Comparison of ENCODE assay signal across 12 mouse cellular contexts in genomic region chr3:33790975-33791374, GRCm38 (mm10). TPM values are rescaled to one million over a fixed set of nuclear protein-coding genes. Genes with fewer than 3 reads are reported as not detected.
DNase-seq lines count a peak whose midpoint lies in the region; ATAC-seq and TF ChIP-seq lines count a peak whose summit lies in the region.
"Had no signal": no experiment of that assay in that cellular context is flagged by ENCODE, and none has a peak within 500 bp of the region (broad histone marks: within the 10 kb centered on the region; RNA-seq: fewer than 3 reads in every experiment).

No protein-coding gene starts in this region.

- H3K4me2 ChIP-seq in kidney, postnatal 0 days (ENCODE audit: low read length), result no peak overlapping the region
- H3K4me2 ChIP-seq in hindbrain, embryonic 14.5 days (replicated peaks), result no peak overlapping the region
- H3K4me2 ChIP-seq: liver, embryonic 13.5 days had no signal

- no peaks in the 10 kb centered on the region for H3K9me3 ChIP-seq in kidney, postnatal 0 days (replicated peaks; ENCODE audit: low read length)
- H3K9me3 ChIP-seq in hindbrain, embryonic 14.5 days (ENCODE audit: control insufficient read depth, low read length), result no peaks in the 10 kb centered on the region
- H3K9me3 ChIP-seq: liver, embryonic 13.5 days had no signal

- ATAC-seq in kidney, postnatal 0 days (replicated peaks; ENCODE audit: low FRiP score, low read depth), result no peak
- ATAC-seq in hindbrain, embryonic 14.5 days (ENCODE audit: low FRiP score), result peak; percentile 64; the same call in 1 of the 2 replicates
- ATAC-seq: inflammation-experienced regulatory T-cells, adult 6 months had no signal

- no peaks in the 10 kb centered on the region for H3K27me3 ChIP-seq in kidney, postnatal 0 days (ENCODE audit: insufficient read depth, low read length)
- H3K27me3 ChIP-seq in hindbrain, embryonic 14.5 days (ENCODE audit: control insufficient read depth, insufficient read depth, low read length), result no peaks in the 10 kb centered on the region
- H3K27me3 ChIP-seq: liver, embryonic 13.5 days had no signal

- no peak overlapping the region for H3K9ac ChIP-seq in kidney, postnatal 0 days (ENCODE audit: low read depth, low read length)
- no peak overlapping the region for H3K9ac ChIP-seq in hindbrain, embryonic 14.5 days
- H3K9ac ChIP-seq: liver, embryonic 13.5 days had no signal

- no peak overlapping the region for H3K27ac ChIP-seq in kidney, postnatal 0 days
- H3K27ac ChIP-seq in hindbrain, embryonic 14.5 days, result no peak overlapping the region
- H3K27ac ChIP-seq: liver, embryonic 13.5 days had no signal

- TF ChIP-seq CTCF in kidney, postnatal 0 days (IDR thresholded peaks at IDR 0.05; ENCODE audit: low read depth), result peak; percentile 56

- H3K4me1 ChIP-seq in kidney, postnatal 0 days (replicated peaks; ENCODE audit: insufficient read depth, low read length), result no peaks in the 10 kb centered on the region
- no peaks in the 10 kb centered on the region for H3K4me1 ChIP-seq in hindbrain, embryonic 14.5 days (replicated peaks; ENCODE audit: control insufficient read depth, insufficient read depth, low read length)
- H3K4me1 ChIP-seq: liver, embryonic 13.5 days had no signal

- H3K36me3 ChIP-seq in kidney, postnatal 0 days (ENCODE audit: insufficient read depth, low read length), result no peaks in the 10 kb centered on the region
- H3K36me3 ChIP-seq in hindbrain, embryonic 14.5 days (replicated peaks; ENCODE audit: control insufficient read depth, insufficient read depth), result no peaks in the 10 kb centered on the region
- H3K36me3 ChIP-seq: liver, embryonic 13.5 days had no signal

- H3K4me3 ChIP-seq in kidney, postnatal 0 days (replicated peaks; ENCODE audit: low read depth, low read length), result no peak overlapping the region
- no peak overlapping the region for H3K4me3 ChIP-seq in hindbrain, embryonic 14.5 days (replicated peaks; ENCODE audit: low read length)
- H3K4me3 ChIP-seq: liver, embryonic 13.5 days had no signal

- DNase-seq in embryo, embryonic 10.5 days (ENCODE audit: low spot score), result peak; percentile 32
- no peak for DNase-seq in embryo, embryonic 9.5 days (ENCODE audit: extremely low spot score)
- DNase-seq in kidney, postnatal 0 days (ENCODE audit: low spot score), result peak; percentile 54
- DNase-seq in kidney, adult 11 months, result no peak
- peak; percentile 12 for DNase-seq in A20 (ENCODE audit: low read depth, low spot score)
- DNase-seq in hindbrain, embryonic 14.5 days (ENCODE audit: low spot score), result peak; percentile 77
- DNase-seq in urinary bladder, postnatal 4 days (ENCODE audit: low spot score in 2 of 2), result no peak
- no peak for DNase-seq in spleen, postnatal 36 days (ENCODE audit: low spot score in 2 of 2)
- DNase-seq: heart, adult 18-20 months; liver, embryonic 13.5 days; thymus, postnatal 25 days had no signal

RNA-seq across cellular contexts. Expression of gene Ttc14, which starts 8.7 kb away (rescaled TPM):
- polyA plus RNA-seq in kidney, postnatal 0 days (2015; fragmentation: Nextera tagmentation; extraction: Ambion mirVana), result 52.0 and 53.5 TPM in 2 replicates
- polyA plus RNA-seq in hindbrain, embryonic 14.5 days (2014; fragmentation: Nextera tagmentation; extraction: Ambion mirVana), result 73.6 and 76.4 TPM in 2 replicates

RNA-seq across cellular contexts. Expression of gene Ccdc39, which starts 53.1 kb away (rescaled TPM):
- polyA plus RNA-seq in kidney, postnatal 0 days (2015; fragmentation: Nextera tagmentation; extraction: Ambion mirVana), result 2.5 and 3.2 TPM in 2 replicates
- polyA plus RNA-seq in hindbrain, embryonic 14.5 days (2014; fragmentation: Nextera tagmentation; extraction: Ambion mirVana), result 16.4 and 17.6 TPM in 2 replicates

Comparison
In these comparisons a context has a peak if more than half of its experiments do, and no peak if none do; other contexts are left out.
1. DNase-seq: peak in embryo, embryonic 10.5 days (single experiment), kidney, postnatal 0 days (single experiment), A20 (single experiment) and hindbrain, embryonic 14.5 days (single experiment); none in embryo, embryonic 9.5 days (single experiment), kidney, adult 11 months (single experiment), urinary bladder, postnatal 4 days (0 of 2) and spleen, postnatal 36 days (0 of 2).